Mouse (Mus musculus) myocyte (in vitro differentiated cells): ENCODE data around the gene Hps3.

Source experiments
- E2F4 ChIP-seq: IDR thresholded peaks from one replicate; pipeline ENCODE4 v1.6.1; 2011; ENCODE audit warnings: mild to moderate bottlenecking, control low read depth, moderate library complexity; ENCODE audit not compliant: insufficient read depth
- MAX ChIP-seq: IDR thresholded peaks from one replicate; pipeline ENCODE4 v1.6.1; 2011; ENCODE audit warnings: low read depth, mild to moderate bottlenecking, control low read depth
- POLR2A ChIP-seq: IDR thresholded peaks from one replicate; pipeline ENCODE4 v1.6.1; 2011; ENCODE audit warnings: low read depth, mild to moderate bottlenecking, control low read depth, moderate library complexity; ENCODE audit not compliant: insufficient read length
- POLR2AphosphoS2 ChIP-seq: IDR thresholded peaks from one replicate; pipeline ENCODE4 v1.6.1; 2011; ENCODE audit warnings: low read depth, control low read depth; ENCODE audit not compliant: insufficient read length
- TCF12 ChIP-seq: IDR thresholded peaks from one replicate; pipeline ENCODE4 v1.6.1; 2011; ENCODE audit warnings: mild to moderate bottlenecking, control low read depth; ENCODE audit not compliant: poor library complexity, insufficient read depth, severe bottlenecking
- USF1 ChIP-seq: IDR thresholded peaks from one replicate; pipeline ENCODE4 v1.6.1; 2011; ENCODE audit warnings: low read depth, mild to moderate bottlenecking, control low read depth, moderate library complexity

DNA sequence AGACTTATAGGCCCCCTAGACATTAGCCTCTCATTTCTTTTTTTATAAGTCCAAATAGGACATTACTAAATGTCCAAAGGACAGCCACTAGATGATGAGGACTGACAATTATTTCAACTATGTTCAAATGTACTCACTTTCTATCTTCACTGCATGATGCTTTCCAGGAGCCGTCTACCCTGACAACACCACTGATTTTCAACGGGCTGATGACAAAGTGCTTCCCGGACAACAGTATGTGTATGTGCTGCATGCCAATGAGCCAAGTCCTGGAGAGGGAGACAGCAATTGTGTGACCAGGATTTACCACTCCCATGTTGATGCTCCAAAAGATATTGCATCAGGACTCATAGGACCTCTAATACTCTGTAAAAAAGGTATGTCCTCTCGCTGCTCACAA, 69.0 kb downstream of the Hps3 start:
- TF ChIP-seq POLR2A (no peak), E2F4 (no peak), USF1 (no peak), MAX (no peak), POLR2AphosphoS2 (no peak), TCF12 (no peak)
